Mouse (Mus musculus) kidney, adult 11 months (tissue): ENCODE measurements at regions not wholly inside any gene's neighbourhood (a gene's known extent, or its start where the extent isn't known, plus 50 kb on each side); places are given as distances from the start of the nearest gene placed in this dataset.

ENCODE experiments used
- DNase-seq: peaks from one replicate; pipeline ENCODE4 v3.0.0; 2022

DNA sequence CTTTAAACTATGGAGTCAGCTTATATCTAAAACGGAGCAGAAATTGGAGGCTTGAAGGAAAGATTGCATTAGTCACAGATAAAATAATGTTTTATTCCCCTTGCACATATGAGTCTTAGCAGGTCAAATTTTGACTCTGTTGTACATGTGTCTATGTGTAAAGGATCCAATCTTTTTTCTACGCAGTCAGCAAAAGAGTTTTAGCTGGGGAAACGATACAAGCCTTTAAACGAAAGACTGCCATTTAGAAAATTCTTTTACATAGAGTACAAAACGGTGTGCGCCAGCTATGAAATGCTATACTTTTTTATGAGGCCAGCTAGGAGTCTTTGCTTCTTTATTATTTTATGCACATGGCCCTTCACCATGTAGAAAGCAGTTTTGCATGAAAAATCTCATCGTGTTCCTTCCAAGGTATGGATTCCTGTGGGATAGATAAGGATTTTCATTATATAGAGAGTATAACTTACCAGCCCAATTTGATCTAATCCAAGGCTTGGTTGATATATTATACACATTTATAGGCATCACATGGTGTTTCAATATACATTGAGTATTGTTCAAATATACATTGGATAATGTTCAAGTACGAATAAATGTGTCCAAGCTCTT lies 116.0 kb upstream of the Thumpd2 start:
- no peak for DNase-seq

GRCm38 (mm10) chr17:81176306-81176705 lies 111.4 kb upstream of the Thumpd2 start:
- no peak for DNase-seq

DNA sequence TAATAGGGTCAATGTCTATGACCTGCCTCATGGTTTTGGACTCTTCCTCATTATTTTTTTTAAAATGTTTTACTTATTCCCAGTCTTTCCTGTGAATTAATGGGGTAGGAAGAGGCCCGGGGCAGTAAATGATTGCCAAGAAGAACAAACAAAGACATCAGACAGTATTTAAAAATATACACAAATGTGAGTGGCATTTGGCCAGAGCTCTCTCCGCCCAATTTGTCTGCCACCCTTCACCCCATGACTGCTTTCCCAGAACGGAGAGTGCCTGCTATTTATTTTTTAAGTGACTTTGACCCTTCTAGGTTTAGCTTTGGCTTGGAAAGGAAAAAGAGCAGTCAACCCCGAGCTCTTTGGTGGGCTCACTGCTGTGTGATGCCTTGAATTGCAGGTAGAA lies 111.0 kb upstream of the Thumpd2 start:
- peak; percentile 3 for DNase-seq

DNA sequence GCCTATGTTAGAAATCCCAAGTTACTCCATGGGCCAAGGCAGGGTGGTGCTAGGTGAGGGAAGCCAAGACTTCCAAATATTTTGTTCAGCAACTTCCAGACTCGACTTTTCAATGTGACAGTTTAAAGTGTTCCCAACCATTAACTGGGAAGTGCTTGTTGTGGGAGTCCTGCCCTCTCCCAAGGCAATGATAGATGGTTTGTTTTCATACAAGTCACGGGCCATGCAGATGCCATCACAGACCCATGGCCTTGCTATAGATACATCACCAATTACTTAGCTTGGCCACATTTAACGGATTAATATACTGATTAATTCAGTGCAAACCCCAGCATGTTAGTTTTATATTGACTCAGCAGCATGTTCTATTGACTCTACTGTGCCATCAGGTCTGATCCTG lies 108.1 kb upstream of the Thumpd2 start:
- no peak for DNase-seq

GRCm38 (mm10) chr17:81169118-81169517 lies 104.2 kb upstream of the Thumpd2 start:
- no peak for DNase-seq

DNA sequence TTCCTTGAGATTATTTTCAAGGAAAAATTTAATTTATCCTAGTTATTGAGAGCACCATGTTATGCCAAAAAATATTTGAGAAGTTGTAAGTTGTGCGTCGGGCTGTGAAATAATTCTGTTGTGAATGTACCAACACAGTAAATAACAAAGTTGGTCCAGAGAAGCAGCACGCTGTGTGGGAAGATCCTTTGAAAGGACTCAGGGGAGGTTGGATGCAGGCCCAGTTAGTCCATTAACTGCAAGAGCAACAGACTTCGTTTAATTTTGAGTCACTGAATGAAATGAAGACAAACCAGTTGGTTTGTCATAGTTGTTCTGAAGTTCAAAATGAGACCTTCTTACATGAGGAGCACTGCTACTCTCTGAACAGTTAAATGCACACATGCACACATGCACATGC lies 85.8 kb upstream of the Thumpd2 start:
- DNase-seq, result no peak

DNA sequence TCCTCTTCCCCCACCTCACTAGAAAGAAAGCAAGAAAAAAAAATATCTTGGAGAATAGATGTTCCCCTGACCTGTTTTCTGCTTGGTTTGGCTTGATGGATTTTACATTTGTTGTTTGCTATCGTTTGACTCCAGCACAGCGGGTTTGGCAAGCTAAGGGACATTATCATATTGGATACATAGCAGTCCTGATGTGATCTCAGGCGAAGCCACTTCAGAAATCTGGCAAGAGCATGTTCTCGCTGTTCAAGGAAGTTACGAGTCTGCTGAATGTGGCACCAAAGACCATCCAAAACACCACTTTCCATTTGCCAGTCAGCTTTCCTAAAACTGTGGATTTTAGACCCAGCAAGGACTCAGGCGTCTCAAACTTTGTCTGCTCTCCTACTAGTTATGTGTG lies 69.8 kb upstream of the Thumpd2 start:
- no peak for DNase-seq

DNA sequence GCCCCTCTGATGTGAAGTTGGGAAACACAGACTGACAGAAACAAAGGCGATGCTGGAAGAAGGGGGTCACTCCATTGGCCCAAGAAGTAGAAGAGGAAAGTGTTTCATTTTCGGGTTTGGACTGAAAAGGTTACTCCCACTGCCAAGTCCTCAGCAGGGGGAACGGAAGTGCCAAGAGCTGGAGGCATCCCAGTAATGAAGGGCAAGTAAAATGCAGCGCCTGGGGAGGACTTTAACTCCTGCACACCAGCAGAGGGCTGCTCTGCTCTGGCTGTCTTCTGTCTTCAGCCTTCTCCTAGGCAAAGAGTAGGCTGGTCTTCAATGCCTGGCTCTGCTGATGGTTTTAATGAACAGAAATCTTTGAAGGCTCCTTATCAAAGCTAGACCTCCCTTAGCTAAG lies 68.3 kb upstream of the Thumpd2 start:
- DNase-seq, result no peak
